Mouse (Mus musculus) retina, adult 2 months (tissue): Measurements from ENCODE around the gene 1700028K03Rik.

Source experiments
- DNase-seq: peaks from one replicate; pipeline ENCODE4 v3.0.0-alpha.2; 2012; ENCODE audit warnings: low read depth, low spot score

1700028K03Rik gene

GRCm38 (mm10) chr5:107541696-107542095 is 7.2 kb downstream of the 1700028K03Rik start:
- DNase-seq, result no peak

- DNase-seq, result no peak
These were observed 11.4 kb downstream of the 1700028K03Rik start for GRCm38 (mm10) chr5:107545927-107546326.

DNA sequence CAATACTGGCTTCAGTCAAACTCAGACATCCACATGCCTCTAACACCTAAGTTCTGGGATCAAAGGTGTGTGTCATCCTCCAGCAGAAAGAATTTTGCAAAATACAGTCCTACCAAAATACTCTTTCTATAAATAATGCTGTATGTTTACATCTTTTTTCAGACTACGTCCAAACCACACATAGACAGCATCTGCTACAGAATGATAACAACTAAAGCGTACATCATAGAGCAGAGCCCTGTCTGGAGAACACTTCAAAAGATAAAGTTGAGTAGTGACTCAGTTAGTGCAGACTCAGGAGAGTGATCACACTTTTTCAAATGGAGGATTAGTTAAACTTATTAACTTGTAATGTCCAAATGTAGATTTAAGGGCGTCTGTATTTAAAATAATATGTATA is 13.4 kb downstream of the 1700028K03Rik start:
- DNase-seq, result no peak

DNA sequence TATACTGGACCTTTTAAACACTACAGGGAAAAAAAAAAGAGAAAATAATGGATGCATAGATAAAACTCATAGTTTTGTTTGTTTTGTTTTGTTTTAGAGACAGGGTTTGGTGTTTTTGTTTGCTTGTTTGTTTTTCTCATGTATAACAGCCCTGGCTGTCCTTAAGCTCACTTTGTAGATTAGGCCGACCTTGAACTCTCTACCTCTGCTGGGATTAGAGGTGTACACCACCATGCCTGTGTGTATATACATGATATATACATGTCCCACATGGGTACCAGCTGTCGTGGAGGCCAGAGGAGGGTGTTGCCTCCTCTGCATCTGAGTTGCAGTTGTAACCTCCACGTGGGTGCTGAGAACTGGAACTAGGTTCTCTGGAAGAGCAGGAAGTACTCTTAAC is 13.9 kb downstream of the 1700028K03Rik start:
- no peak for DNase-seq

GRCm38 (mm10) chr5:107554336-107554735 is 19.8 kb downstream of the 1700028K03Rik start:
- no peak for DNase-seq

- DNase-seq, result no peak
These were observed 22.5 kb downstream of the 1700028K03Rik start for GRCm38 (mm10) chr5:107556969-107557368.

DNA sequence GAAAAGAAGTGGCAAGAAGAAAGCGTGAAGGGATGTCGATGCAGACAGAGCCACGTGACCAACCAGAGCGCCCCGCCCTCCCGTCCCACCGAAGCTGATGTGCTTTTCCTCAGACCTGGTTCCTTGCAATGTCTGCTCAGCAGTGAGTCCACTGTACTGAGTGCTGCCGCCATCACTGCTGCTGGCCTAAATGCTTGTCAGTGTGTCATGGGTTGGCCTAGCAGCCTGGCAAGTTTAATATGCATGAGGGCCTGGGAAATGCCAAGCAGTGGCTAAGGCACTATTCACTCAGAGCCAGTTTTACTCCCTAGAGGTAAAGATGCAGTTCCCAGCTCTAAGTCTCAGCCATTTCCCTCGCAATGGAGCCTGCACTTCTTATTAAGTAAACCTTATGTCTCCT is 34.6 kb downstream of the 1700028K03Rik start:
- DNase-seq, result no peak

DNA sequence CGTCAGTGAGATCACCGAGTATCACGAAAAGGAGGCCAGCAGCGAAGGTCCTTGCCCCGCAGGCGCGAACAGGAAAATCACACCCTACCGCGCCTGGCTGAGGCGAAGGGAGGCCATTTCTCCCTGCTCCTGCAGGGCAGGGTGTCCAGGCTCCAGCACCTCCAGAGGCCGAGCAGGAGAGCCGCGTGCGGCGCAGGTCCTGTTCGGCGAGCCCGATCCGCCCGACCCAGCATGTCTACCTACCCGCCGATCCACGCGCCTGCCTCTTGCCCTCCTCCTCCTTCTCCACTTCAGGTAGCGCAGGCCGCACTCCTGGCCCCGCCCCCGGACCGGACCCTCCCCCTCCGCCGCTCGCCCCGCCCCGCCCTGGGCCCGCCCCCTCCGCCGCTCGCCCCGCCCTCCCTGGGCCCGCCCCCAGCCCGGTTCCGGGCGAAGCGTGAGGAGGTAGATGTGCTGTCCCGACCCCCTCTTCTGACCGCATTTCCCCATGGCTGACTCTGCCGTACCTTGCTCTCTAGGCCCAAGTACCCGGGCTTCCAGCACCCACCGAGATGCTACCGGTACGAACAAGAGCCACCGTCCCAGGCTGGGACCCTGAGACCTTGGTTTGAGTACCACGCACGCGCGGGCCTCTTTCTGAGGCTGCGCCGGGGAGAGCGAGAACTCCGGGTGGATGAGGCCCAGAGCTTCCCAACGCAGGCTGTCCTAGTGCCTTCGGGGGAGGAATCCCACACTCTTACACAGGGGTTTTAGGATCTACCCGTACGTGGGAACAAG is 63.0 kb downstream of the 1700028K03Rik start, which contains the start of the genes Rpap2 and Glmn:
Rpap2 (plus strand) TSS at position 73 of the 777 bp plus-strand sequence.
Glmn (minus strand) TSS at position 588 of the 777 bp plus-strand sequence.
- peak; percentile 67 for DNase-seq

GRCm38 (mm10) chr5:107598380-107598779 is 63.9 kb downstream of the 1700028K03Rik start:
- DNase-seq, result no peak
